Mouse (Mus musculus) embryo, embryonic 10.5 days (tissue): ENCODE data around the gene Cyp2f2.
A peak's percentile ranks its signal among the peaks of the same experiment; 100 is the strongest.

ENCODE experiments used
- DNase-seq: peaks from one replicate; pipeline ENCODE4 v3.0.0-alpha.2; 2015; ENCODE audit warnings: low spot score

The Cyp2f2 gene

DNA sequence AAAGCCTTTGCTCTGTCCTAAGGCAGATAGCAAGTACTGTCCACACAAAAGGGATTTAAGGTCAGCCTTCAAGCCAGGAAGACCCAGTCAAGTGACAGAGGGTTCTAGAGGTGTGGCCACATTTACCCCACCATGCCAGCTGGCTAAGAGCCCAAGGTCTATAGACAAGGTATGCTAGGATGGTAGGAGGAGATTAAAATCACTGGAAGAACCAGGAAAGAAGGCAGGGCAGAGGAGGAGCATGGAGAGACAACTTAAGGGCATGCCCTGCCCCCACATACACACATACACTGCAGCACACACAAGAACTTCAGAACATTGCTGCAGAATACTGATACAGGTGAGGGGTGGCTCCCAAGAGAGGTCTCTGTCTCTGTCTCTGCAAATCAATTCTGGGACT lies at the start of gene Cyp2f2:
Cyp2f2 (plus strand) TSS at position 234 of the 400 bp plus-strand sequence.
- no peak for DNase-seq

GRCm38 (mm10) chr7:27078641-27079040 lies 41.1 kb upstream of the Cyp2f2 start:
- no peak for DNase-seq

GRCm38 (mm10) chr7:27081625-27082024 lies 38.1 kb upstream of the Cyp2f2 start:
- DNase-seq: peak; percentile 19

GRCm38 (mm10) chr7:27091039-27091438 lies 28.7 kb upstream of the Cyp2f2 start:
- no peak for DNase-seq

- no peak for DNase-seq
Observed at GRCm38 (mm10) chr7:27092038-27092703, 27.5 kb upstream of the Cyp2f2 start.

DNA sequence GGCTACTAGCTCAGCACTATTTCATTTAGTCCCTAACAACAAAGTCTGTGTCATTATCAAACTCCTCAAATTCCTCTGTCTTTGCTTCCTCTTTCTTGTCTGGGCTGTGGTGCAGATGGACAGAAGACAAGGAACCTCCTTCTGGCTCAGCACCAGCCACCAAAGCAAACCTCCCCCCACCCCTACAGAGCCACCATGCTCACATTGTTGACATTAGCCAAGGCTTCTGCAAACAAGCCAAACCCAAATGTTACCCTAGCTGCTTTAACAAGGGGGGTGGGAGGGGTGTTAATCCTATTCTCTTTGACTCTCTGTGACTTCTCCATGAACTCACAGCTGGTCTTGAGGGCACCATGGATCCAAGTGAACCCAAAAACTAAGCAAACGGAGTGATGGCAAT lies 26.8 kb upstream of the Cyp2f2 start:
- DNase-seq: no peak

DNA sequence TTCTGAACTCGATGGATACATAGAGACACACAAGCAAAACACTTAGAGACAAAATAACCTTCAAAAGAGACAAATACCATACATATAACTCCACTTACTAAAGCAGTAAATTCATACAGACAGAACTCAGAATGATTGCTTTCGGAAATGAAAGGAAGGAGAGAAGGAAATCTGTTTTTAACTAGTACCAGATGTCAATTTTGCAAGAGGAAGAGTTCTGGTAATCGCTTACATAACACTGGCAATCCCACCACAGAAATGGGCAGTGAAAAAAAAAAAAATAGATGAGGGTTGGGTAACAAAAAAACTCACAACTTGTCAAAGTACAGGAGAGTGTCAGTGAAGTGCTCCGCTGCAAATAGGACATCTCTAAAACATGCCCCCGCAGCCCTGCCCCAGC lies 14.8 kb upstream of the Cyp2f2 start:
- DNase-seq: peak; percentile 42

DNA sequence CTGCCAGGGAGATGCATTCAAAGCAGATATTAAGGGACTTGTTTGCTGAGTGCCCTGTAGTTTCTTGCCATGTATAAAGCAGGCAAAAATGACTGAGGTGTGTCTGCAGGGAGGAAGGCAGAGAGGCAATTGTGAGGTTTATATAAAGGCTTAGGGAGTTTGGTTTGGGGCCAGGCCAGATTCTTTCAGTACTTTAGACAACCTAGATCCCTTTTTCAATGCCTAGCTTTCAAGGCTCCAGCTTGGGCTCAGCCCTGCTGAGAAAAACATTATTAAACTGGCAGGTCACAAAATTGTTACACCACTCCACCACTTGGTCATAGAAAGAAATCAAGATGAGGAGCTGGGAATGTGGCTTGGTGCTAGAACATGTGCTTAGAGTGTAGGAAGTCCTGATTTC lies 9.4 kb upstream of the Cyp2f2 start:
- DNase-seq: no peak

GRCm38 (mm10) chr7:27111038-27111437 lies 8.7 kb upstream of the Cyp2f2 start:
- no peak for DNase-seq

DNA sequence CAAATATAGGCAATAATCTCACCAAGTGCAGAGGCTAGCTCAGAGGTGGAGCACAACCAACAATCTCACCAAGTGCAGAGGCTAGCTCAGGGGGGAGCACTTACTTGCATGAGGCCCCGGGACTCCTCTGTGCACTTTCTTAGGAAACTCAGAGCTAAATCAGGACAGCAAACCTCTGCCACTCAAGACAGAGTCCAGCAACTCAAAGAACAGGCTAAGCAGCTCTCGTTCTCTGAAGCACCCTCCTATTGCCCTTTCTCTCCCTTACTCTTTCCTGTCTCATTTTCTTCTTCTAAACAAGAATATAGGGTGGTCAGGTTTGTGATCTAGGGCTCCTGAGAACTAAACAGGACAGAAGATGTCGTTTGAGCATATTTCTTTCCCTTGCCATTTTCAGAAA lies 7.7 kb upstream of the Cyp2f2 start:
- no peak for DNase-seq

GRCm38 (mm10) chr7:27118033-27118511 lies 1.6 kb upstream of the Cyp2f2 start:
- DNase-seq: no peak

DNA sequence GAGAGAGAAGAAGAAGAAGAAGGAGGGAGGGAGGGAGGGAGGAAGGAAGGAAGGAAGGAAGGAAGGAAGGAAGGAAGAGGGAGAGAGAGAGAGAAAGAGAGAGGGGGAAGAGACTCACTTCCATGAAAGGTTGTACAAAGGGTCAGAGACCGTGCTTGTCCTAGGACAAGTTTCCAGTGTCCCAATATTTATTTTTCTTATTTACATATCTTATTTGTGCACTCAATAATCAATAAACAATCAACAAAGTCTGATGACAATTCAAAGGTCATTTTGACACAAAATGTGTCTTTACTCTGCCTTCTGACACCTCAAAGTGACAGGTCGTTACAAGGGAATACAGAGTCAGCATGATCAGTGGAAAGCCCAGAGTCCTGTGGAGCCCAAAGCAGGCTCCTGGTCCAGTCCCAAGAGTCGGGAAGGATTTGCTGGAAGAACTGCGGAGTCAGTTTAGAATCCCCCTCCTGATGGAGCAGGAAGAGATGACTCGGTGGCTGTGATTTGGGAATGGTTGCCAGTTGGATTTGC lies 4.7 kb downstream of the Cyp2f2 start:
- DNase-seq: no peak

DNA sequence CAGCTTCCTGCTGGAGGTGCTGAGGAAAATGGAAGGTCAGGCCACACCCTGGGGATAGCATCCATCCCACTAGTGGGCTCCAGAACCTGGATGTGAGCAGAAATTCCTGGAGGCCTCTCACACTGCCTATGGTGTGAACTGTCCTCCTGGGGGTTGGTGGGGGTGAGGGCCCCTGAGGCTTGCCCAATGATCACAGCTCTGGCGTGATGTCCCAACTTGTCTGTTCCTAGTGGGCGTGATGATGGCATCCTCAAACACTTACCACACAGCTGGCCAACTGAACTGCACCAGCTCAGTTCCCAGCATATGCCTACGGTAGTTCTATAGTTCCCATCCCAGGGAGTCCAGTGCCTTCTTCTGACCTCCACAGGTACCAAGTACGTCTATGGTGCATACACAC lies 5.3 kb downstream of the Cyp2f2 start:
- no peak for DNase-seq

- peak; percentile 51 for DNase-seq
Observed at GRCm38 (mm10) chr7:27128162-27128561, 8.5 kb downstream of the Cyp2f2 start.

DNA sequence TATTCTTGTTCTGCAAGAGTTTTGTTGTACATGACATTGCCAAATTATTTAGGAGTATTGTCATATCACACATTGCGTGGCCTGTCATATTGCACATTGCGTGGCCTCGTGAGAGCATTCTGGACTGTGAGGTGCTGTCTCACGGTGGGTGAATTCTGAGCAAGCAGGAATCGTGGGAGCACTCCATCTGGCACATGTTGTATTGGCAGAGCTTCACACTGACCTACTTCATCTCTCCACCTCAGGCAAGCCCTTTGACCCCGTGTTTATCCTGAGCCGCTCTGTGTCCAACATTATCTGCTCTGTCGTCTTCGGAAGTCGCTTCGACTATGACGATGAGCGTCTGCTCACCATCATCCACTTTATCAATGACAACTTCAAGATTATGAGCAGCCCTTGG lies 9.2 kb downstream of the Cyp2f2 start:
- DNase-seq: no peak

DNA sequence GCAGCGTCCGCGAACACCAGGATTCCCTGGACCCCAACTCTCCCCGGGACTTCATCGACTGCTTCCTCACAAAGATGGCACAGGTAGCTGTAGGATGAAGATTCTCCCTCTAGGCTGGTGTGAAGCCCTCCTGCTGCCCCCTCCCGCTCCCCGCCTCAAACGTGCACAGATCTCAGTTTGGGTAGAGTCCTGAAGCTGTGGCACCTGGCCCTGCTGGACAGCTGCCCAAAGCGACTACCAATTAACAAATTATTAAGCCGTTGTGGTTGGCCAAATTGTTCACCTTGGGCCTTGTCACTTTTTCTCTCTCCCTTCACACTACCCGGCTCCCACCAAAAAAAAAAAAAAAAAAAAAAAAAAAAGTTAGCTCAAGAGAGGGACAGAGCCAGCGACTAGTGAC lies 10.1 kb downstream of the Cyp2f2 start:
- DNase-seq: no peak

GRCm38 (mm10) chr7:27130521-27131370 lies 11.0 kb downstream of the Cyp2f2 start:
- DNase-seq: no peak

GRCm38 (mm10) chr7:27131387-27131786 lies 11.7 kb downstream of the Cyp2f2 start:
- DNase-seq: no peak

DNA sequence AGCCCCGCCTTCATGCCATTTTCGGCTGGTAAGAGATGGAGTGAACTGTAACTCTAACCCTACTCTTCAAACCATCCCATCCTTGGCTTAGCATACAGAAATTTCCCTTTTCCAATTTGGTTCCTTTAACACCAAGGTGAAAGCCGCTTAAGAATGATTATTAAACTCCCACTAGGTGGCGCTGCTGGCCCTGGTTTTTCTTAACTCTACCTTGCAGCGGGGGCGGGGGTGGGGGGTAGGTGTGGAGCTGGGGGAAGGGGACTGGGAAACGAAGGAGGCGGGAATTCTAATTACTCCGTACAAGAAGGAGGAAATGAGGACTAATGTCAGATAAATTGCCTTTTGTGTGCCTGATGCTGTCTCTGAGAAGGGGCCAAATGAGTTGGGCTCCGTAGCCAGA lies 12.9 kb downstream of the Cyp2f2 start:
- DNase-seq: peak; percentile 79

DNA sequence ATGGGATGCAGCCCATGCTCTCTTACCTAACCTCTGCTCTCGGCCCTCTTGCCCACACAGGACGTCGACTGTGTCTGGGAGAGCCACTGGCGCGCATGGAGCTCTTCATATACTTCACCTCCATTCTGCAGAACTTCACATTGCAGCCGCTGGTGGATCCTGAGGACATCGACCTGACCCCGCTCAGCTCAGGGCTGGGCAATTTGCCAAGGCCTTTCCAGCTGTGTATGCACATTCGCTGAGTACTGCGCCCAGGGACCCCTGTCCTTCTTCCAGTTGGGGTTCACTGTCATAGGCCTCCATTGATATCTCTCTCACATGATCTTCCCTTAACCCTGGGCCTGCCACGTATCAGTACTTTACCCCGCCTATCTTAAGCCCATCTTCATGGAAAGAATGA lies 13.4 kb downstream of the Cyp2f2 start:
- no peak for DNase-seq

GRCm38 (mm10) chr7:27133757-27134156 lies 14.0 kb downstream of the Cyp2f2 start:
- DNase-seq: no peak

DNA sequence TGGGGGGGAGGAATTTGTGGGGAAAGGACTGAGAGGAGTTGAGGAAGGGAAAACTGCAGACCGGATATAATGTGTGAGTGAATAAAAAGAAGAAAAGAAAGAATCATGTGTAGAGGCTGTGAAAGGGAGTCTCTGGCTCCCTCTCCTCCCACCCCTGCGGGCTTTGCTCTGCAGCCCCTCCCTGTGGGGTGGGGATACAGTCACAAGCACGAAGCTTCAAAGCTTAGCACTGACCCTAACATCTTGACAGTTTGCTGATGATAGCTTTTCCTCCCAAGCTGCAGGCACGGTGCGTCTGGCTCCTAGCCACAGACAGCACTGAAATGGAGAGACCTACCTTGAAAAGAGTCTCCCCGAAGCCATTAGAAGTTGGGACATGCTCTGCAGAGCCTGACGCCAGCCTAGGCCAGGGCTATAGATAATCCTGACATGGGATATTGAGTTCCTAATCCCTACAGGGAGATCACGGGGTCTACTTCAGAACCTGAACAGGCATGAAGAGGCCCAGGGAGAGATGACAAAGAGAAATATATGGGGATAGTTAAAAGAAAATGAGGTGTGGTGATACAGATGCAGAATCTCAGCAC lies 16.8 kb downstream of the Cyp2f2 start:
- DNase-seq: no peak
